Mouse (Mus musculus) gastrocnemius, adult 18-20 months (tissue): ENCODE measurements around the gene Liph. TPM values are rescaled to one million over a fixed set of nuclear protein-coding genes. Genes with fewer than 3 reads are reported as not detected.
A peak's percentile ranks its signal among the peaks of the same experiment; 100 is the strongest.
"Not testable (repeated sequence)": the region's sequence is repeated elsewhere in the genome, so short reads cannot be mapped to it uniquely, and the experiment has no call there.

ENCODE experiments used
- DNase-seq: peaks from one replicate; pipeline ENCODE4 v3.0.0; 2021; ENCODE audit warnings: low spot score
- total RNA-seq, 2 experiments: library from RNA; stranded (reverse); gene quantifications; 2 replicates each; pipeline ENCODE4 v1.2.3; 2021

Liph gene
- total RNA-seq, 2 experiments from 2014 or later, result 0.25 TPM; not detected in 1

DNA sequence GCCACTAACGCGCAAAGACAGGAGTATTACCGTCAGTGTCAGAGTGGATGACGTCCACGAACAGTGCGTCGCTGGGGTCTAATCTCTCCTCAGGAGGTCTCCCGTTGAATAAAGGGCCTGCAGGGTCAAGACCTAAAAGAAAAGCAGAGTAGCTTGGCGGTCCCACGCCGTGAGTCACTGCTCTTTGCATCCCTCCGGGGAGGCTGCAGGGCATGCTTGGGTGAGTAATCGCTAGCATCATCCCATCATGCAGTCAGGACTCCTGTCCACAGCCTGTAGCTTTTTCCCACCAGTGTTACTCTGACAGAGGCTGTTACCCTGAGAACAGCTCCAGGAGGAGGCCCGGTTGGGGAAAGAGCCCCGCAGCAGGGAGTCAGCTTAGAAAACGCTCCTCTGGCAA is 19.3 kb downstream of the Liph start:
- no peak for DNase-seq

DNA sequence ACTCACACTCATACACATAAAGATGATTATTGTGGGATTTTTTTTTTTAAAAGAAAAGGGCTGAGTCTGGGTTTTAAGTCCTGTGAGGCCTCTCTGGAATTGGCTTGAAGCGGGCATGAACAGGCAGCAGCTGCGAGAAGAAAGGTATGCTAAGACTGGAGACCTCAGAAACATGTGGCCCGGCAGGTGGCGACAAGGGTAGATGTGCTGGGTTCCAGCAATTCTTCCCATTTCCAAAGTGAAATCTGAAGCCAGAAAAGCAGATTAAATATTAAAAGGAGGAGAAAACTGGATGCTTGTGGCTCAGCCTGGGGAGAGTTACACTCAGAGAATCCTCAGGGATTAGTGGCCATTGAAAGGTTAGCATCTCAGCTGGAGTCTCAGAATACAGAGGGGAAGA is 24.0 kb downstream of the Liph start:
- DNase-seq, result no peak

- DNase-seq, result no peak
Measured at GRCm38 (mm10) chr16:21970536-21970935, 24.9 kb downstream of the Liph start.

- no peak for DNase-seq
Measured at GRCm38 (mm10) chr16:21969874-21970273, 25.6 kb downstream of the Liph start.

DNA sequence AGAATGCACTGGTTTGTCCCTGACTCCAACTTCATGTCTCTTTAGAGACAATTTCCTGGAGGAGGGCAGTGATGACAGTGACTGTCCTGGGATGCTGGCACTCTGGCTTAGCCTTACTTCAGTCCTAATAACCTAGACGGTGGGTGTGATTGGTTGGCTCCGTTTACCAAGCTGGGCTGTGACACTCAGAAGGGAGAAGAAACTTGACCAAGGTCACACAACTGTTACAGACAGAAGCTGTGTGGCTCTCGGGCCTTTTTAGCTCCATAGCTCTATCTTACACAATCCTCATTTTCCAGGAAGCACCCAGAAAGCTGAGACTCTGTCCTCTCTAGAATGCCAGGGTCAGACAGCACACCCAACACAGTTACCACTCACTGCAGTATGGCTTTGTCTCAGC is 29.9 kb downstream of the Liph start:
- no peak for DNase-seq

- peak; percentile 19 for DNase-seq
Measured at GRCm38 (mm10) chr16:21955591-21955990, 39.9 kb downstream of the Liph start.

DNA sequence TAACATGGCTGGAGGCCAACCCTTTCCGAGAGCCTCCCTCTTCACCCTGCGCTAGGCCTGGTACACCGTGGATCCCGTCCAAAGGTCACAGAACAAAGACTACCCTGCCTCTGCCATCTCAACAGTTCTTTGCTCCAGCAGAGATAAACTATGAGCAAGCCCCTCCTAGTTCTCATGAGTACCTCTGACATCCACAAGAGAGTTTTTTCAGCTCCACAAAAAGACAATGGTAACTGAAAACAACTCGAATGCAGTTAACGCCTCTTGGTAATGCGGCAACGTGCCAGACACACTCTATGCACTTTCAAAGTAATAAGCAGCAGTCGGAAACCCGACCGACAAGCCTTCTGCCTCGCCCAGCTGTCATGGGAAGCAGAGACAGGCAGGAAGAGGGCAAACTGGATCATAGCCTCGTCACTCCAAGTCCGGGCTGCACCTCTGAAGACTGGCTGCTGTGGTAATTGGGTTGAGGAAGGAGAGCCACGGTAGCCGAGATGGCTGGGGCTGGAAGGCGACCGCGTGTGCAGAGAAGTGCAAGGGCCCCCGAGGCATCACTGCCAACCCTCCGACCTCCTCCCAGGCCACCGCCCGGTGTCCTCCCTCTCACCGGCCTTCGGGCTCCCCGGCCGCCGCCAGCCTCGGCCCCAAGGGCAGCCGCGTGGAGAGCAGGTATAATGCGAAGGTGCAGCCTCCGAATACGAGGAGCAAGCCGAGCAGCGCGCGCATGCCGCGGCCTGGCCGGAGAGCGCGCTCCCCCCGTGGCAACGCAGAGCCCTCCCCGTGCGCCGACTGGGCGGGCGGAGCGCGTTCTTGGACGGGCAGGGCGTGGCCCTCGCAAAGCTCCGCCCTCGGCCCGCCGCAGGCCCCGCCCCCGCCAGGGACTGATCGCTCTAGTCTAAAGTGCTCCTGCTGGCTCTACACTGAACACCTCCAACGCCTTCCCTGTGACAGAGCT is 48.4 kb downstream of the Liph start, which contains the start of gene Tmem41a:
Tmem41a (minus strand) TSS at position 792 of the 955 bp plus-strand sequence.
- peak; percentile 87 for DNase-seq

DNA sequence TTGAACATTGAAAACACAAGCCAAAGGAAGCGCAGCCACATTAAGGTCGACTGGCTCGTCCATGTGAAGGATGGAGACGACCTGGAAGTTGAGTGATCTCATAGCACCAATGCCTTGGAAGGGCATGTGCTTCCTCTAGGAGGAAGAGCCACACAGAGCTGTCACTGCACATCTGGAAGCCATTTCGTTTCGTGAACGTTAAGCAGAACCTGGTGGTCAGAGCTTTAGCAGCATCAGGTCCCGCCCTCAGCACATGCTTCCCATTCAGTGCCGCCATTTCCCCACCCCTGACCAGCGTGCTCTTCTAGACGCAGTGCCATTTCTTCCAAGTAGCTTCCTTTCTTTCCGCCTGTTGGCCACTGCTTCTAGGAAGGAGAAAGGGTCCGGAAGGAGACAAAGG is 67.0 kb downstream of the Liph start:
- no peak for DNase-seq

DNA sequence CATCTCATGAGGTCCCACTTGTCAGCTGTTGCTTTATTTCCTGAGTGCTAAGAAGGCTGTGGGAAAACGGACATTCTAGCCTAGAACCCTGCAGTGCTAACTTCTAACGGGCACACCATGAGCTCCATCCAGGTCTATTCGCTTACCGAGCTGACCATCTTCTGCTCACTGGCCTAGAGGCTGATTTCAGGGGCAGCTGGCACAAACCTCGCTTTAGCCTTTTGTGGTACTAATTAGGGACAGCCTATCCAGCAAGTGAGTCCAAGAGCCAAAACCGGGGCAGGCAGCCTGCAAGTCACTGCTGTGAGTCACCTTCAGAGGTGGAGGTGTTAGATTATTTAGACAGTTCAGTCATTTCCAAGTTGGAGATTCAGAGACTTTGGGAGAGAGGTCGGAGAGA is 78.8 kb downstream of the Liph start:
- no peak for DNase-seq

GRCm38 (mm10) chr16:21913347-21913746 is 82.1 kb downstream of the Liph start:
- no peak for DNase-seq

GRCm38 (mm10) chr16:21908906-21909305 is 86.6 kb downstream of the Liph start:
- DNase-seq, result not testable (repeated sequence)

- DNase-seq, result no peak
Measured at GRCm38 (mm10) chr16:21906902-21907301, 88.6 kb downstream of the Liph start.

DNA sequence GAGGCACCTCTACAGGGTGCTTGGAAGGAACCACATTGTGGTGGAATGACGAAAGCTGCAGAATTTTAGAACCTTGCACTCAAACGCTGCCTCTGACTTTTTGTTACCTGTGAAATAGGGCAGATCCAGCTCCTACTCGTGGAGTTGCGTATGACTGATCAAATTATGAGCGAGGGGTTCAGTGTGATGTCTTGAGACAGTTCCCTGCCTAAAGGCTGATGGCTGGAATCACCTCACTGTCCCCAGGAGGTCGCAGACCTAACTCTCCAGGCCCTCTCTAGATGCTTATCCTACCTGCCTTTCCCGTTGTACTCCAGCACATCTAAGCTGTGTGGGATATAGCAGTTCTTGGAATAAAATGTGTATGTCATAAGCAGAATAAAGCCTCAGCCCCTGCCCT is 89.5 kb downstream of the Liph start:
- DNase-seq, result no peak

DNA sequence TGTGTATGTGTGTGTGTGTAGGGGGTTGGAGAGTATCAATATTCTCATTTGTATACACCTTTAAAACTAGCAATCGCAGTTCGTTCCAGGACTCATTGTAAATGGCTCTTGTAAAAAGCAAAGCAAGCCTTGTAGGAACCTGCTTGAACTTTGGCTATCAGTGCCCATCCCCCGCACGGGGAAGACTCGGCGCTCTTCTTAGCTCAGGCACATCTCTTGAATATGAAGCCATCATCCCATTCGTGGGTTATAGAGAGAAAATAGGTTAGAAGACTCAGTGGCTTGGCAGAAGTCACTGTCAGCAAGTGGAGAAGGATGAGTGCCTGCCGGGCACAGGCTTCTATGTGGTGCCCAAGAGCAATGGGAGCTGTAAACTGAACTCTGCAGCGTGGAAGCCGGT is 90.8 kb downstream of the Liph start:
- no peak for DNase-seq

Other genes with a start within 250 kb of the Liph start
- 1 to 10 TPM; 6.1 to 7.6 TPM for gene Ehhadh, start 207.9 kb downstream of the Liph start, total RNA-seq
- gene Map3k13, start 201.3 kb downstream of the Liph start, total RNA-seq, result under 1 TPM; 0.59 to 0.64 TPM
- 1 to 10 TPM; 3.9 to 4.6 TPM for gene Tmem41a, start 48.1 kb downstream of the Liph start, total RNA-seq
- 10 to 100 TPM; 31.6 to 32.2 TPM for gene Senp2, start 13.8 kb upstream of the Liph start, total RNA-seq
- 1 to 10 TPM; 1.4 to 1.5 TPM for gene Igf2bp2, start 167.6 kb upstream of the Liph start, total RNA-seq